In genomic region chr7:142539828-142540227, GRCm38 (mm10) we compare ENCODE assay signal across 18 mouse cellular contexts. TPM values are rescaled to one million over a fixed set of nuclear protein-coding genes. Genes with fewer than 3 reads are reported as not detected.
DNase-seq lines count a peak whose midpoint lies in the region; ATAC-seq and TF ChIP-seq lines count a peak whose summit lies in the region.
"Had no signal": no experiment of that assay in that cellular context is flagged by ENCODE, and none has a peak within 500 bp of the region (broad histone marks: within the 10 kb centered on the region; RNA-seq: fewer than 3 reads in every experiment).

No protein-coding gene starts in this region.

- intact Hi-C loops in left cerebral cortex, postnatal 36 days (cut with DNase I): loop anchor here (5.0 kb wide), 1 partner anchor 98 kb away; the partner anchor contains the start of gene Tnni2

- WGBS in hindbrain, embryonic 12.5 days: 64% methylated on average over 8 of the region's 8 CpGs
- WGBS in hindbrain, postnatal 0 days: 69% methylated on average over 8 of the region's 8 CpGs
- WGBS in neural tube, embryonic 11.5 days: 46% methylated on average over 8 of the region's 8 CpGs
- WGBS in neural tube, embryonic 15.5 days: 41% methylated on average over 8 of the region's 8 CpGs
- 12% methylated on average over 8 of the region's 8 CpGs for WGBS in limb, embryonic 13.5 days

- no peaks in the 10 kb centered on the region for H3K9me3 ChIP-seq in hindbrain, embryonic 12.5 days (replicated peaks)
- no peaks in the 10 kb centered on the region for H3K9me3 ChIP-seq in hindbrain, postnatal 0 days (ENCODE audit: low read length)
- no peaks in the 10 kb centered on the region for H3K9me3 ChIP-seq in neural tube, embryonic 11.5 days (ENCODE audit: control insufficient read depth, low read length)
- H3K9me3 ChIP-seq in neural tube, embryonic 15.5 days (replicated peaks): no peaks in the 10 kb centered on the region
- no peaks in the 10 kb centered on the region for H3K9me3 ChIP-seq in limb, embryonic 13.5 days
- H3K9me3 ChIP-seq: hindbrain, embryonic 15.5 days had no signal

- no peak overlapping the region for H3K9ac ChIP-seq in hindbrain, embryonic 12.5 days
- no peak overlapping the region for H3K9ac ChIP-seq in hindbrain, postnatal 0 days (replicated peaks; ENCODE audit: low read length)
- H3K9ac ChIP-seq in neural tube, embryonic 11.5 days (ENCODE audit: low read length): no peak overlapping the region; the same call in 1 of the 2 replicates
- H3K9ac ChIP-seq in neural tube, embryonic 15.5 days (replicated peaks): no peak overlapping the region
- H3K9ac ChIP-seq in limb, embryonic 13.5 days: 0 out of 2 replicates have a peak overlapping the region, but pooled peaks have one; percentile 3
- H3K9ac ChIP-seq: hindbrain, embryonic 15.5 days had no signal

- no peak overlapping the region for H3K4me3 ChIP-seq in hindbrain, embryonic 12.5 days
- no peak overlapping the region for H3K4me3 ChIP-seq in hindbrain, postnatal 0 days (ENCODE audit: low read length)
- no peak overlapping the region for H3K4me3 ChIP-seq in neural tube, embryonic 11.5 days (ENCODE audit: low read depth, low read length)
- H3K4me3 ChIP-seq in neural tube, embryonic 15.5 days (replicated peaks): no peak overlapping the region
- no peak overlapping the region for H3K4me3 ChIP-seq in limb, embryonic 13.5 days
- H3K4me3 ChIP-seq: hindbrain, embryonic 15.5 days; left cerebral cortex, adult 2 months had no signal

- H3K4me2 ChIP-seq in hindbrain, embryonic 12.5 days (replicated peaks): no peak overlapping the region
- no peak overlapping the region for H3K4me2 ChIP-seq in hindbrain, postnatal 0 days (ENCODE audit: low read depth, low read length)
- H3K4me2 ChIP-seq in neural tube, embryonic 11.5 days (ENCODE audit: low read depth): no peak overlapping the region
- H3K4me2 ChIP-seq in neural tube, embryonic 15.5 days: no peak overlapping the region
- peak overlapping the region; percentile 40; the same call in 1 of the 2 replicates for H3K4me2 ChIP-seq in limb, embryonic 13.5 days (replicated peaks)
- H3K4me2 ChIP-seq: hindbrain, embryonic 15.5 days had no signal

- no peak for ATAC-seq in hindbrain, embryonic 12.5 days (ENCODE audit: low FRiP score)
- ATAC-seq in hindbrain, postnatal 0 days: no peak
- no peak for ATAC-seq in neural tube, embryonic 11.5 days (ENCODE audit: insufficient read depth, low FRiP score, low TSS enrichment)
- no peak for ATAC-seq in neural tube, embryonic 15.5 days (ENCODE audit: low FRiP score)
- no peak for ATAC-seq in limb, embryonic 13.5 days (ENCODE audit: low FRiP score, low read depth)
- ATAC-seq: forebrain, embryonic 16.5 days; Patski had no signal

- no peaks in the 10 kb centered on the region for H3K27me3 ChIP-seq in hindbrain, embryonic 12.5 days
- H3K27me3 ChIP-seq in hindbrain, postnatal 0 days (ENCODE audit: insufficient read depth, low read length): no peaks in the 10 kb centered on the region
- no peaks in the 10 kb centered on the region for H3K27me3 ChIP-seq in neural tube, embryonic 11.5 days (ENCODE audit: control insufficient read depth, insufficient read depth, low read length)
- no peaks in the 10 kb centered on the region for H3K27me3 ChIP-seq in neural tube, embryonic 15.5 days (replicated peaks)
- no peaks in the 10 kb centered on the region for H3K27me3 ChIP-seq in limb, embryonic 13.5 days
- H3K27me3 ChIP-seq: CH12.LX; hindbrain, embryonic 15.5 days; Patski had no signal

- H3K36me3 ChIP-seq in hindbrain, embryonic 12.5 days: 0 out of 2 replicates have a peak, but pooled peaks cover 17% of the 10 kb centered on the region
- H3K36me3 ChIP-seq in hindbrain, postnatal 0 days (ENCODE audit: insufficient read depth, low read length): peaks cover 10% of the 10 kb centered on the region; the same call in 1 of the 2 replicates
- no peaks in the 10 kb centered on the region; the same call in 1 of the 2 replicates for H3K36me3 ChIP-seq in neural tube, embryonic 11.5 days (ENCODE audit: control insufficient read depth, insufficient read depth, low read length)
- peaks cover 14% of the 10 kb centered on the region for H3K36me3 ChIP-seq in neural tube, embryonic 15.5 days
- 0 out of 2 replicates have a peak, but pooled peaks cover 6% of the 10 kb centered on the region for H3K36me3 ChIP-seq in limb, embryonic 13.5 days

- peaks cover 40% of the 10 kb centered on the region for H3K4me1 ChIP-seq in hindbrain, embryonic 12.5 days
- H3K4me1 ChIP-seq in hindbrain, postnatal 0 days (ENCODE audit: insufficient read depth, low read length): no peaks in the 10 kb centered on the region
- H3K4me1 ChIP-seq in neural tube, embryonic 11.5 days (ENCODE audit: control insufficient read depth, insufficient read depth, low read length): peaks cover 44% of the 10 kb centered on the region
- peaks cover 33% of the 10 kb centered on the region for H3K4me1 ChIP-seq in neural tube, embryonic 15.5 days
- peaks cover 94% of the 10 kb centered on the region for H3K4me1 ChIP-seq in limb, embryonic 13.5 days

- TF ChIP-seq CTCF in hindbrain, postnatal 0 days (IDR thresholded peaks at IDR 0.05; ENCODE audit: low read depth): no peak

- peak overlapping the region; percentile 85 for H3K27ac ChIP-seq in hindbrain, embryonic 12.5 days
- no peak overlapping the region for H3K27ac ChIP-seq in hindbrain, postnatal 0 days
- peak overlapping the region; percentile 80; the same call in 1 of the 2 replicates for H3K27ac ChIP-seq in neural tube, embryonic 11.5 days (ENCODE audit: low read depth, low read length)
- no peak overlapping the region for H3K27ac ChIP-seq in neural tube, embryonic 15.5 days (replicated peaks)
- peak overlapping the region; percentile 97 for H3K27ac ChIP-seq in limb, embryonic 13.5 days
- H3K27ac ChIP-seq: hindbrain, embryonic 15.5 days; left cerebral cortex, adult 2 months had no signal

- no peak for DNase-seq in hindbrain, postnatal 0 days (ENCODE audit: low spot score)
- no peak for DNase-seq in neural tube, embryonic 11.5 days (ENCODE audit: low spot score)
- DNase-seq in embryo, embryonic 10 days (ENCODE audit: low spot score): no peak
- no peak for DNase-seq in left cerebral cortex, postnatal 36 days (ENCODE audit: low spot score in 2 of 2)
- DNase-seq: cerebellum, adult 9-11 months; gastrocnemius, postnatal 25 days; kidney, postnatal 4 days; lung, postnatal 36 days; midbrain, embryonic 14.5 days had no signal

RNA-seq across cellular contexts. Expression of gene Mrpl23, which starts 7.3 kb away (rescaled TPM):
- polyA plus RNA-seq in hindbrain, embryonic 12.5 days (2016; fragmentation: Nextera tagmentation; extraction: Ambion mirVana): 8.4 and 13.4 TPM in 2 replicates
- total RNA-seq in hindbrain, postnatal 0 days (2014; rRNA removed): 64.0 and 69.3 TPM in 2 replicates
- 17.4 and 25.5 TPM in 2 replicates for polyA plus RNA-seq in hindbrain, postnatal 0 days (2015; fragmentation: Nextera tagmentation; extraction: Ambion mirVana)
- 10.6 and 20.0 TPM in 2 replicates for polyA plus RNA-seq in neural tube, embryonic 11.5 days (2014; fragmentation: Nextera tagmentation; extraction: Ambion mirVana)
- polyA plus RNA-seq in neural tube, embryonic 15.5 days (2015; fragmentation: Nextera tagmentation; extraction: Ambion mirVana): 21.0 and 27.9 TPM in 2 replicates
- 27.3 and 35.1 TPM in 2 replicates for polyA plus RNA-seq in limb, embryonic 13.5 days (2015; fragmentation: Nextera tagmentation; extraction: Ambion mirVana)
- total RNA-seq in left cerebral cortex, postnatal 36 days (2021): 1 to 10 TPM; 2.9 to 6.0 TPM

RNA-seq across cellular contexts. Expression of gene Tnnt3, which starts 41.2 kb away (rescaled TPM):
- 1.8 and 5.8 TPM in 2 replicates for polyA plus RNA-seq in hindbrain, embryonic 12.5 days (2016; fragmentation: Nextera tagmentation; extraction: Ambion mirVana)
- 1.3 and 4.7 TPM in 2 replicates for total RNA-seq in hindbrain, postnatal 0 days (2014; rRNA removed)
- polyA plus RNA-seq in hindbrain, postnatal 0 days (2015; fragmentation: Nextera tagmentation; extraction: Ambion mirVana): 3.1 and 3.9 TPM in 2 replicates
- polyA plus RNA-seq in neural tube, embryonic 11.5 days (2014; fragmentation: Nextera tagmentation; extraction: Ambion mirVana): 6.5 and 9.2 TPM in 2 replicates
- 14.9 and 26.9 TPM in 2 replicates for polyA plus RNA-seq in neural tube, embryonic 15.5 days (2015; fragmentation: Nextera tagmentation; extraction: Ambion mirVana)
- polyA plus RNA-seq in limb, embryonic 13.5 days (2015; fragmentation: Nextera tagmentation; extraction: Ambion mirVana): 60.9 and 62.3 TPM in 2 replicates
- total RNA-seq in left cerebral cortex, postnatal 36 days (2021): not detected
- total RNA-seq: left cerebral cortex, adult 2 months had no signal
- polyA plus RNA-seq: testis, adult 2 months had no signal

Comparison
In these comparisons a context has a peak if more than half of its experiments do, and no peak if none do; other contexts are left out.
1. H3K27ac ChIP-seq: peak in hindbrain, embryonic 12.5 days (single experiment), neural tube, embryonic 11.5 days (single experiment) and limb, embryonic 13.5 days (single experiment); none in hindbrain, postnatal 0 days (single experiment) and neural tube, embryonic 15.5 days (single experiment).